Mouse (Mus musculus): ENCODE data around the gene Rps6kb2.

Rps6kb2 gene

GRCm38 (mm10) chr19:4120496-4120895 is 42.7 kb downstream of the Rps6kb2 start:
- DNase-seq (ENCODE audit: low spot score in 2 of 2) = no peak

- no peak for DNase-seq (ENCODE audit: low spot score in 2 of 2)
These were observed 43.3 kb downstream of the Rps6kb2 start for GRCm38 (mm10) chr19:4119716-4120487.

GRCm38 (mm10) chr19:4118350-4118749 is 44.8 kb downstream of the Rps6kb2 start:
- no peak for DNase-seq (ENCODE audit: low spot score in 2 of 2)

GRCm38 (mm10) chr19:4117006-4117405 is 46.1 kb downstream of the Rps6kb2 start:
- no peak for DNase-seq (ENCODE audit: low spot score in 2 of 2)

- no peak for DNase-seq (ENCODE audit: low spot score in 2 of 2)
These were observed 47.3 kb downstream of the Rps6kb2 start for GRCm38 (mm10) chr19:4115816-4116215.

GRCm38 (mm10) chr19:4115144-4115543 is 48.0 kb downstream of the Rps6kb2 start:
- no peak for DNase-seq (ENCODE audit: low spot score in 2 of 2)

- DNase-seq (ENCODE audit: low spot score in 2 of 2) = no peak
These were observed 48.6 kb downstream of the Rps6kb2 start for GRCm38 (mm10) chr19:4114551-4114950.

- DNase-seq (ENCODE audit: low spot score in 2 of 2) = no peak
These were observed 49.3 kb downstream of the Rps6kb2 start for GRCm38 (mm10) chr19:4113806-4114230.

- DNase-seq (ENCODE audit: low spot score in 2 of 2) = peak; percentile 61
These were observed 49.9 kb downstream of the Rps6kb2 start for GRCm38 (mm10) chr19:4113186-4113805.

GRCm38 (mm10) chr19:4112063-4112960 is 50.8 kb downstream of the Rps6kb2 start:
- DNase-seq (ENCODE audit: low spot score in 2 of 2) = no peak

- DNase-seq (ENCODE audit: low spot score in 2 of 2) = no peak
These were observed 54.6 kb downstream of the Rps6kb2 start for GRCm38 (mm10) chr19:4108535-4108934.

- no peak for DNase-seq (ENCODE audit: low spot score in 2 of 2)
These were observed 56.5 kb downstream of the Rps6kb2 start for GRCm38 (mm10) chr19:4106654-4107053.

- no peak for DNase-seq (ENCODE audit: low spot score in 2 of 2)
These were observed 58.4 kb downstream of the Rps6kb2 start for GRCm38 (mm10) chr19:4104675-4105194.

Measured in right cerebral cortex, postnatal 36 days (tissue).